Mouse (Mus musculus): ENCODE data around the gene Myo18a.

- no peak for TF ChIP-seq POLR2A (IDR thresholded peaks at IDR 0.05; ENCODE audit: borderline replicate concordance, extremely low read depth, insufficient read depth, insufficient read length, poor library complexity, severe bottlenecking)
- no peak for TF ChIP-seq CTCF (IDR thresholded peaks at IDR 0.05; ENCODE audit: borderline replicate concordance, extremely low read depth, insufficient read depth, insufficient read length)
These were observed 150.5 kb downstream of the Myo18a start for GRCm38 (mm10) chr11:77913505-77913904.
